Mouse (Mus musculus): ENCODE results near the gene Il17c.

The Il17c gene

DNA sequence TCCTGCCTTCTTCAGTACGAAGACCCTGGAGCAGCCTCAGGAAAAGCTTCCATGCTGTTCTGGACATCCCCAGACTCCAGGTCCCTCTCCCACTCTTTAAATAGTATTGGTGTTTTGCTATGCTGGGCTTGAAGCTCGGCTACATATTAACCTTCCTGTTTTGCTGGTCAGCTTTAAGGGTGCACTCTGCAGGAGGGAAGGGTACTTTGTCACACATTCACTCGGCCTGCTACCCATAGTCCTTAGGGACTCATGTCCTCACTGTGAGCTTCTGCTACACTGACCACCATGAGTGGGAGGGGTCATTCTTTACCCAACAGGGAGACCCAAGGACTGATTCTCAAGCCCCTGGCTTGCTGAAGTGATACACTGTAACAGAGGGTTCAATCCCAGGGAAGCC is 8.8 kb downstream of the Il17c start:
- no peak for DNase-seq (ENCODE audit: low spot score)

DNA sequence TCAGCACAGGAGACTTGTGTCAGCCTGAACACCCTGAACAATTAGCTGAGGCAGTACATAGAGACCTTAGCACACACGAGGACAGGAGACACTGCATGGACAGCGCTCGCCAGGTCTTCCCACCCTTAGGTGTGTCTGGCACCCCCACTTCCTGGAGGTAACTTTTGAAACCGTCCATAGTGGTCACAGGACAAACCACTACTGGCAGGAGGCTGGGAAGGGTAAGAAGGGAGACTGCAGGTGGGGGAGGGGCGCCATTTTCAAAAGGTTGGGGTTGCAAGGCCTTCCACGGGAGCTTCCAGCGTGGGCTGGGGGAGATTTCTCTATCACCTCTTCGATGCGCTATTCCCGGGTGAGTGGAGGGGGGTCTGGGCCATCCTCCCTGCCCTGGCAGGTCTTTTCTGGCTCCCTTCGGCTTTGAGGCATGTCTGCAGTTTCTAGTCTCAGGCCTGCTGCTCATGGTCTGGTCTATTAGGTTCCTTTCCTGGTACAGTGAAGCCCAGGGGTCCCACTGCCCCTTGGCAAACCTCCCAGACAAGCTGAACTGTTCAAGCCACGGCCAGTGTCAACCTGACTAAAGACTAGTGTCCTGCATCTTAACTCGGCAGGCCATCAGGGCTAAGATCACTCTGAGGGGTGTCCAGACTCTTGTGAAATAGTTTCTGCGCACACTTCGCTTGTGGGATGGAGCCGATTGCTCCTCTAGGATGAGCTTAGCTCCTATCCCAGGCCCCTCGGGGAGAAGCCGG is 10.0 kb downstream of the Il17c start:
- no peak for DNase-seq (ENCODE audit: low spot score)

GRCm38 (mm10) chr8:122432443-122433268 is 10.8 kb downstream of the Il17c start, which contains the start of gene Cyba:
Cyba (minus strand) TSS chr8:122432930.
- DNase-seq (ENCODE audit: low spot score): no peak

DNA sequence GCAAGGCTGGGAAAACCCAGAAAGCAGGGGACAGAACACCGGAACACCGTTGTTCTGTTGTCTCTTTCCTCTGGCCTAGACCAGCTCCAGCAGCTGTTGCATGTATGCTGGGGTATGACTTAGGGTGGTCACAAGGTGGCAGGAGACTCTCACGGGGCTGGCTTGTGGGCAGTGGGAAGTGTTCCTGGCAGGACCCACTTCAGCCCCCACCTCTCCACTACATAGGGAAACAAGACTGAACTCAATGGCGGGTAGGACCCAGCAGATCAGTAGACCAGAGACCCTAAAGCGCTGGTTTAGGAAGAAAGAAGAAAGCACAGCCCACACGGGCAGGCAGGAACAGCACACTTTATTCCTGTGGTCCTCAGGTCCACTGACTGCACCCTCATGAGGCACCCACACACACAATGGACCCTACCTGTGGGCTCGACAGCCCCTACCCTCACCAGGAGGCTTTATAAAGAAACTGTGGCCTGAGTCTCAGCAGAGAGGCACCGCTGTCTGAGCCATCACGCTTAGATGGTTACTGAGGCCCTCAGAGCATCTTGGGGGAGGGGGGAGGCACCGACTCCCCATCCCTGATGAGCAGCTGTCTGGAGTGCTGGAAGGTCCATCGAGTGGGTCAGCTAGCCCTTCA is 11.6 kb downstream of the Il17c start:
- no peak for DNase-seq (ENCODE audit: low spot score)

DNA sequence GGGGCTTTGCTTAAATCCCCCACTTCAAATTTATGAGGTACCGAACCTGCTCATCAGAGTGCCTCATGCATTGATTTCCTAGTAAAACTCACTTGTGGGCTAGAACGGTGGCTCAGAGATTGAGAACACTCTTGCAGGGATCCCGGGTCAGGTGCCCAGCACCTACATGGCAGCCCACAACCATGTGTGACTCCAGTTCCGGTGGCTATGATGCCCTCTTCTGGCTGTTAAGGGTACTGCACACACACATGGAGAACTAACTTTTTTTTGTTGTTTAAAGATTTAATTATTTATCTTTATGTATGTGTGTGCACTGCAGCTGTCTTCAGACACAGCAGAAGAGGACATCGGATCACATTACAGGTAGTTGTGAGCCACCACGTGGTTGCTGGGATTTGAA is 13.6 kb downstream of the Il17c start:
- DNase-seq (ENCODE audit: low spot score): no peak

DNA sequence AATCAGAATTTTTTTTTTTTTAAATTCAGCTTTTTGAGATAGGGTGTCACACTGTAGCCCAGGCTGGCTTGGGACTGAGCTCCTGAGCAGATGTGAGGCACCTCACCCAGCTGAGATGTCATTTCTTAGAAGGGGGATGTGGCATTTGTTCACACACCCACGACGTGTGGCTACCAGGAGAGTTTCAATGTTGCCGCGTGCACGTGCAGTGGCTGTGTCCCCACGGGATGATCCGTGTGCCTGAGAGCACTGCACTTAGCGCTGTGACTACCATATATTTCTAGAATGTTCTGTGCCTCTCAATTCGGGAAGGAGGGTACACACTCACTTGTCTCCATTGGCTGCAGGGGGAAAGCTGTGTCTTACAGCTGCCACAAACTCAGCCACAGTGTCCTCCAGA is 14.3 kb downstream of the Il17c start:
- no peak for DNase-seq (ENCODE audit: low spot score)

DNA sequence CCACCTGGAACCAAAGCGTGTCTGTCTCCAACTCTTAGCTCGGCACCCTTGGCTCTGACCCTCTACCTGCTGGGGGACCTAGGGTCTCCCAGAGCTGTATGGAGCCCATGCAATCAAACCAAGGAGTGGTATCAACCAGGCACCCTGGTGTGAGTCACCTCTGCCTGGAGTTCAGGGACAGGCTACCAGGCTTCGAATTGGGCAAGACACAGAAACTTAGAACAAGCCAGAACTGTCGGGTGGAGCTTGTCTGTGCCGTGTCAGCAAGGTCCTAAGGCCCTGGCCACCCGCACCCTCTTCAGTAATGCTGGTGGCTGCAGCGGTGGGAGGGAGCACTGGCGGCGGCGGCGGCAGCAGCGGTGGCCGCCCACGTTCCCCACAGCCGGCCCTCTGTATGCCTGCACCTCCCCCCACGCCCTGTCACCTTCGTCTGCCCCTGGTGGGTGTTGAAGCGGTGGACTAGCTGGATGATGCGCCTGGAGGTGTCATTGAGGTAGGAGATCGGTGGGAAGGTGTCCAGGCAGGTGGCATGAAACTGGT is 14.8 kb downstream of the Il17c start:
- DNase-seq (ENCODE audit: low spot score): no peak

DNA sequence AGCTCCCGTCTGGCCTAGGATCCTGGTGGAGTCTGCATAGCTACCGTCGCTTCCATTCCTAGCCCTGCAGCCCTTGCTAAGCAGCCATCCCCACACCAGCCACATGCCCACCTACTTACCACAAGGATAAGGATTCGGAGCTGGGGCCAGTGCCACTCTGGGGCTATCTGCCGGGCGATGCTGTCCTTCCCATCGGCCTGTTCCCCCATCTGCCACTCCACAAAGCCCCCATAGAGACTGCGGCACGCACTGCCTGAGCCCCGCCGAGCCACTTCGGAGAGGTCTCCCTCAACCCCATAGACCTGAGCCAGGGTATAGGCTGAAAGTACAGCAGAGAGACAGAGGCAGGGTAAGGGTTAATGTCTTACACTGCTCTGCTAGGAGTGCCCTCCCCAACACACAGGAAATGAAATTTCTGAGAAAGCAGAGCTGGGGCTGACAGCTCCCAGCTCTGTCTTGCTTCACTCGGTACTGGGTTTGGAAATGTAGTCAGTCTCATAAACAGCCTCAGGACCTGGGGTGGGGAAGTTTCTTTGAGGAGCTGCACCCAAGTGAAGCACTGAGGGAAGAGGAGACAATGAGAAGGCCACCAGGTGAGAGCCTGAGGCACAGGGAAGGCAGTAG is 16.0 kb downstream of the Il17c start:
- DNase-seq (ENCODE audit: low spot score): no peak

DNA sequence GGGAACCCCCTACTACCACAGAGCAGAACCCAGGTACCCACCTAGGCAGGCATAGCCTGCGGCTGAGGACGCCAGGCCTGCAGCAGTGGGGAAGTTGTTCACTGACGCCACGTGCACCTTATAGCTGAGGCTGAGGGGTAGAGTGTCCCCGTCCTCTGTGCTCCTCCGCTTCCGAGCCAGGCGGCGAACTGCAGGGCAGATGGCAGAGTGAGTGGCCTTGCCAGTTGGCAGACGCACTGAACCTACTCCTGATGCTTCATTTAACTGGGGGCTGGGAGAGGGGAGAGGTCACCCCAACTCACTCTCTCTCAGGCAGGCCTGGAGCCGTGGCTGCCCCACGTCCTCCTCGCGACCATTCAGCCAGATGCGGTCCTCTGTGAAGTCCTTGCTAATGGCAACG is 17.5 kb downstream of the Il17c start:
- no peak for DNase-seq (ENCODE audit: low spot score)

- DNase-seq (ENCODE audit: low spot score): no peak
Observed at GRCm38 (mm10) chr8:122441326-122441725, 19.5 kb downstream of the Il17c start.

GRCm38 (mm10) chr8:122442356-122442755 is 20.5 kb downstream of the Il17c start:
- no peak for DNase-seq (ENCODE audit: low spot score)

DNA sequence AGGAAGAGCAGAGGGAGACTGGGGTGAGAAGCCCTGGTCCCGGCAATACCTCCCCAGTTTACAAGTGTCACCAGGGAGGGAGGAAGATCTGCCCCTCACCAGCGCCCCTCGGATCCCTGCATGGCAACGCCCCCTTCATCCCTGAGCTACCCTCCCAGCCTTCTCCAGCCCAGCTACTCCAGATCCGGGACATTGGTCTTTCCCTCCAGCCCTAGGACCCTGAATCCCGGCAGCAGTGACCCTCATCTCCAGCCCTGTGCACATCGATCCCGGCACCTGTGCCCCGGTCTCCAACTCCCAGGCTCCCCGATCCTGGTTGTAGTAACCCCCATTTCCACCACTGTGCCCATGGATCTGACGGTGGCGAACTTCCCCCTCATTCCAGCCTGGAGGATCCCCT is 21.0 kb downstream of the Il17c start:
- DNase-seq (ENCODE audit: low spot score): no peak

GRCm38 (mm10) chr8:122443262-122444006 is 21.6 kb downstream of the Il17c start, which contains the start of gene Mvd:
Mvd (minus strand) TSS chr8:122443422.
- DNase-seq (ENCODE audit: low spot score): peak; percentile 99

- DNase-seq (ENCODE audit: low spot score): peak; percentile 88
Observed at GRCm38 (mm10) chr8:122444058-122444748, 22.4 kb downstream of the Il17c start.

DNA sequence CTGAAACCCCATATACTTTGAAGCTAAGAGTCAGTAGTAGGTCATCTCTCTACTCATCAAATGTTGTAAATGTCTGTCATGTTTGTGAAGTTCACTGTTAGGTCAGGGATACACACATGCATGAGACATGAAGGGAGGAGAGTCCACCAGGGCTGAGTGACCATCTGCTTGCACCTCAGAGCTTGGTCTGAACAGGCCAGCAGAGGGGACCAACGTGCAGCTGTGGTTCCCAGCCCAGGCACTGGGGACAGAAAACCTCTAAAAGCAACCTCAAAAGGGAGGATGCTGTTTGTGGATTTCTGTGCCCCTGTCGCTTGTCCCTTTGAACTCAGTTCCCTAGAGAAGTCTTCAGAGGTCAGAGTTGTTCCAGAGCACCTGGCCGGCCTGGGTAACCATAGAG is 23.4 kb downstream of the Il17c start:
- DNase-seq (ENCODE audit: low spot score): no peak

- DNase-seq (ENCODE audit: low spot score): no peak
Observed at GRCm38 (mm10) chr8:122451161-122451703, 29.4 kb downstream of the Il17c start.

DNA sequence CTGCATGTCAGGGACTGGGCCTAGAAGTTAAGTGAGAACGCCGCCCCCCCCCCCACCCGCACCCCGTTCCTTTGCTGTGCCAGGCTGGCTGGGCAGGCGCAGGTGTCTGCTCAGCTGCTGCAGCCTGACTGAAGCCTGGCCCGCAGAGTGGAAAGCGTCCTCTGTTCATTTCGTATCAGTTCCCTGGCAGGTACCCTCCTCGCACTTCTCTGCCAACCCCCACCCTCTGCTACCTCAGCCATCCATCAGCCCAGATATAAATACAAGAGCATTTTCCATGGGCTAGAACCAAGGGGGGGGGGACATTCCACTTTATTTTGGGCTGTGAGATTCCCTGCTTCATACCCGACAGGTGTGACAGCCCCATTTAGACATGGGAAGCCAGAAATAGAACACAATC is 30.3 kb downstream of the Il17c start:
- DNase-seq (ENCODE audit: low spot score): no peak

GRCm38 (mm10) chr8:122454409-122454808 is 32.6 kb downstream of the Il17c start:
- no peak for DNase-seq (ENCODE audit: low spot score)

- no peak for DNase-seq (ENCODE audit: low spot score)
Observed at GRCm38 (mm10) chr8:122457171-122457570, 35.4 kb downstream of the Il17c start.

GRCm38 (mm10) chr8:122459218-122459900 is 37.5 kb downstream of the Il17c start:
- DNase-seq (ENCODE audit: low spot score): no peak
